ENCODE assay signal across 8 mouse cellular contexts in the genomic region with DNA sequence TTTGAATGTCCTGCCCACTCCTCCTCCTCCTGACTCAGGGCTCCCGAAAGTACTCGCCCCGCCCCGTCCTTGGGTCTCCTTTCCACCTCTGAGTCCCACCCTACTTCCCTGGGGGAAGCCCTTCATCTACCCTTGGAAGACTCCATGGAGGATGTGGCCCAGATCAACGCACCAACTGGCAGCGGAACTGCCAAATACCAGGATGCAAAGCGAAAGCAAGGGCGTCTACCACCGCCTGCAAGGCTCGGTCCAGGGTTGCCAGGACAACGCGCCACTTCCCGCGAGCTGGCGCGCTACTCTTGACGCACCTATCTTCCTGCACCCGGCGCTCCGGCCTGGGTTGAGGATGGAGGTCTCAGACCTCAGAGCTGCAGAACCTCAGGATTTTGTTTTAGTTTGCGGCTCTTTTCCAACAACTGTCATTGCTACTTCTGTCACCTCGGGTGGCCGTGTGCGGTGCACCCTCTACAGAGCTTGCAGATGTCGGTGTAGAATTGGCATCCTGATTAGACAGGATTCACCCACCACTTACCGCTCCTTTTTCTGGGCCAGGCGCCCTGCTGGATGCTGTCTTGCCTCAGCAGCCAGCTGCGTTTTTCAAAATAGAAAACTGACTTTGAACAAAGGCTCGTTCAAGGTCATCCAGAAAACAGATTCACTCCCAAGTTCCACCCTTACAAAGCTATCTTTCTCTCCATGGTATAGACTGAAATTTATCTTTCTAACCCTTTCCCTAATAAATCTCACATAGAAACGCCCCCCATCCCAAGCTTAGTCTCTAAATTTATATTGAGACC. TPM values are rescaled to one million over a fixed set of nuclear protein-coding genes. Genes with fewer than 3 reads are reported as not detected.
DNase-seq lines count a peak whose midpoint lies in the region; ATAC-seq lines count a peak whose summit lies in the region.

Gene Spats1, minus strand, starts transcription at position 747 of the 797 bp plus-strand sequence.

- H3K4me2 ChIP-seq in midbrain, embryonic 11.5 days: peak within 1 kb of the TSS; percentile 61

- ATAC-seq in midbrain, embryonic 11.5 days (ENCODE audit: low FRiP score): peak; percentile 83

- DNase-seq in spleen, adult 18-20 months: peak; percentile 12 to 29
- no peak for DNase-seq in spleen, adult 12 weeks (ENCODE audit: low spot score)
- DNase-seq in embryo, embryonic 10.5 days (ENCODE audit: low spot score): peak; percentile 71
- DNase-seq in gastrocnemius, postnatal 36 days: peak; percentile 11 to 16
- peak; percentile 47 for DNase-seq in kidney, adult 11 months
- peak; percentile 80 for DNase-seq in left cerebral cortex, postnatal 4 days
- peak; percentile 92 for DNase-seq in midbrain, embryonic 11.5 days (ENCODE audit: low spot score, missing footprints)
- DNase-seq in skeletal muscle tissue, adult 2 months (ENCODE audit: low read depth, low spot score): peak; percentile 10

- intact Hi-C loops in gastrocnemius, postnatal 36 days (cut with DNase I): no loop called here
- intact Hi-C loops in left cerebral cortex, postnatal 4 days (cut with DNase I): no loop called here

- peak within 1 kb of the TSS; percentile 30 for H3K4me3 ChIP-seq in midbrain, embryonic 11.5 days (ENCODE audit: low read depth, low read length)

- no peaks in the 10 kb centered on the region for H3K36me3 ChIP-seq in midbrain, embryonic 11.5 days (ENCODE audit: control insufficient read depth, insufficient read depth, low read length)

- H3K9me3 ChIP-seq in midbrain, embryonic 11.5 days (ENCODE audit: control insufficient read depth, low read length): no peaks in the 10 kb centered on the region

- peaks cover 5% of the 10 kb centered on the region; the same call in 1 of the 2 replicates for H3K27me3 ChIP-seq in midbrain, embryonic 11.5 days (ENCODE audit: control insufficient read depth, insufficient read depth, low read length)

- peaks cover 4% of the 10 kb centered on the region; the same call in 1 of the 2 replicates for H3K4me1 ChIP-seq in midbrain, embryonic 11.5 days (ENCODE audit: control insufficient read depth, insufficient read depth, low read length)

- no peak within 1 kb of the TSS for H3K27ac ChIP-seq in midbrain, embryonic 11.5 days (ENCODE audit: low read depth, low read length)

- peak within 1 kb of the TSS; percentile 58 for H3K9ac ChIP-seq in midbrain, embryonic 11.5 days (ENCODE audit: low read length)

- 7% methylated on average over 30 of the region's 30 CpGs for WGBS in midbrain, embryonic 11.5 days

RNA-seq across cellular contexts. Expression of gene Spats1, which starts in this region (rescaled TPM):
- total RNA-seq in gastrocnemius, postnatal 36 days (2021): not detected
- total RNA-seq in left cerebral cortex, postnatal 4 days (2021): 1 to 10 TPM; 2.0 to 3.0 TPM
- polyA plus RNA-seq in midbrain, embryonic 11.5 days (2014; fragmentation: Nextera tagmentation; extraction: Ambion mirVana): 0.40 and 0.46 TPM in 2 replicates

Comparison
In these comparisons a context has a peak if more than half of its experiments do, and no peak if none do; other contexts are left out.
1. Peak in DNase-seq in gastrocnemius, postnatal 36 days; RNA of the gene not detected or under 1 TPM.
2. Peak in DNase-seq, ATAC-seq, H3K4me3 ChIP-seq, H3K9ac ChIP-seq and H3K4me2 ChIP-seq in midbrain, embryonic 11.5 days; RNA of the gene not detected or under 1 TPM.